Comparison of ENCODE assay signal across 24 mouse cellular contexts in the genomic region with DNA sequence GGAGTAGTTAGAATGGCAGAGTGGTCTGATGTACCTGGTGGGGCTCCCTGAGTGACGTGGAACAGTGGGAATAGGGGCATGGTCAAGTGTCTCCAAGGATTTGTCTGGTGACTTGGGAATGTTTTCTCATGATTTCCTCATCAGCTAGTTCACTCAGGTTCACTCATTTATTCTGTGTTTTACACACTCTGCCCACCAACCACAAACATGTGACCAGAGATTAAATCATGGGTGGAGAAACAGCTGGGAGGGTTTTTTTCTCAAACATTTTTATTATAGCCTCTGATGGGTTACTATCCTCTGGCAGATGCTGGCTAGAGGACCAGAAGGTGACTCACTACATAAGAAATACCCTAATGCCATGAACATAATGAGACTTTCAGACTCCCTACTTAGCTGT. TPM values are rescaled to one million over a fixed set of nuclear protein-coding genes. Genes with fewer than 3 reads are reported as not detected.
"Had no signal": no experiment of that assay in that cellular context is flagged by ENCODE, and none has a peak within 500 bp of the region (broad histone marks: within the 10 kb centered on the region; RNA-seq: fewer than 3 reads in every experiment).

No protein-coding gene starts in this region.

- ATAC-seq: midbrain, embryonic 16.5 days had no signal

- DNase-seq: lung, adult 18-20 months; lung, embryonic 14.5 days; lung, postnatal 10 days; lung, postnatal 4 days; midbrain, embryonic 14.5 days; right cerebral cortex, postnatal 14 days; thymus, adult 2 months; thymus, postnatal 25 days; thymus, postnatal 4 days had no signal

- H3K27me3 ChIP-seq: midbrain, embryonic 12.5 days; neural tube, embryonic 13.5 days; neural tube, embryonic 15.5 days; stomach, embryonic 15.5 days had no signal

- H3K27ac ChIP-seq: midbrain, embryonic 10.5 days; midbrain, embryonic 12.5 days; neural tube, embryonic 13.5 days; neural tube, embryonic 15.5 days; stomach, embryonic 15.5 days; stomach, postnatal 0 days had no signal

- H3K4me1 ChIP-seq: midbrain, embryonic 10.5 days; midbrain, embryonic 12.5 days; neural tube, embryonic 13.5 days; neural tube, embryonic 15.5 days; stomach, embryonic 15.5 days had no signal

- H3K36me3 ChIP-seq: midbrain, embryonic 10.5 days; midbrain, embryonic 12.5 days; neural tube, embryonic 13.5 days; neural tube, embryonic 15.5 days; stomach, embryonic 15.5 days had no signal

- H3K9me3 ChIP-seq: midbrain, embryonic 10.5 days; midbrain, embryonic 12.5 days; neural tube, embryonic 13.5 days; neural tube, embryonic 15.5 days; stomach, embryonic 15.5 days had no signal

- H3K9ac ChIP-seq: lung, embryonic 14.5 days; midbrain, embryonic 12.5 days; neural tube, embryonic 13.5 days; neural tube, embryonic 15.5 days; stomach, embryonic 15.5 days had no signal

- H3K4me3 ChIP-seq: midbrain, embryonic 10.5 days; midbrain, embryonic 12.5 days; neural tube, embryonic 13.5 days; neural tube, embryonic 15.5 days; stomach, embryonic 15.5 days had no signal

RNA-seq across cellular contexts. Expression of a gene that starts 8.5 kb away (rescaled TPM):
- total RNA-seq: megakaryocyte, adult 5-6 weeks; megakaryocyte-erythroid progenitor cell, adult 5-6 weeks had no signal
- polyA plus RNA-seq: liver, embryonic 16.5 days; lung, embryonic 14.5 days; lung, embryonic 16.5 days; midbrain, embryonic 10.5 days; midbrain, embryonic 12.5 days; midbrain, embryonic 14.5 days; midbrain, embryonic 16.5 days; neural tube, embryonic 11.5 days; neural tube, embryonic 13.5 days; neural tube, embryonic 15.5 days; spleen, adult 2 months; testis, adult 2 months; thymus, adult 2 months had no signal

RNA-seq across cellular contexts. Expression of a gene that starts 16.4 kb away (rescaled TPM):
- total RNA-seq: megakaryocyte, adult 5-6 weeks; megakaryocyte-erythroid progenitor cell, adult 5-6 weeks had no signal
- polyA plus RNA-seq: liver, embryonic 16.5 days; lung, embryonic 14.5 days; lung, embryonic 16.5 days; midbrain, embryonic 10.5 days; midbrain, embryonic 12.5 days; midbrain, embryonic 14.5 days; midbrain, embryonic 16.5 days; neural tube, embryonic 11.5 days; neural tube, embryonic 13.5 days; neural tube, embryonic 15.5 days; spleen, adult 2 months; stomach, embryonic 15.5 days; stomach, postnatal 0 days; testis, adult 2 months; urinary bladder, adult 2 months had no signal

RNA-seq across cellular contexts. Expression of a gene that starts 29.2 kb away (rescaled TPM):
- total RNA-seq: megakaryocyte, adult 5-6 weeks; megakaryocyte-erythroid progenitor cell, adult 5-6 weeks had no signal
- polyA plus RNA-seq: liver, embryonic 16.5 days; lung, embryonic 14.5 days; lung, embryonic 16.5 days; midbrain, embryonic 10.5 days; midbrain, embryonic 12.5 days; midbrain, embryonic 14.5 days; midbrain, embryonic 16.5 days; neural tube, embryonic 11.5 days; neural tube, embryonic 13.5 days; neural tube, embryonic 15.5 days; spleen, adult 2 months; stomach, embryonic 15.5 days; stomach, postnatal 0 days; testis, adult 2 months; urinary bladder, adult 2 months had no signal

RNA-seq across cellular contexts. Expression of a gene that starts 41.3 kb away (rescaled TPM):
- total RNA-seq: megakaryocyte, adult 5-6 weeks; megakaryocyte-erythroid progenitor cell, adult 5-6 weeks had no signal
- polyA plus RNA-seq: lung, embryonic 14.5 days; lung, embryonic 16.5 days; midbrain, embryonic 10.5 days; midbrain, embryonic 12.5 days; midbrain, embryonic 14.5 days; midbrain, embryonic 16.5 days; neural tube, embryonic 11.5 days; neural tube, embryonic 13.5 days; neural tube, embryonic 15.5 days; spleen, adult 2 months; testis, adult 2 months had no signal

RNA-seq across cellular contexts. Expression of a gene that starts 57.4 kb away (rescaled TPM):
- total RNA-seq: megakaryocyte, adult 5-6 weeks; megakaryocyte-erythroid progenitor cell, adult 5-6 weeks had no signal
- polyA plus RNA-seq: midbrain, embryonic 10.5 days; midbrain, embryonic 12.5 days; midbrain, embryonic 14.5 days; midbrain, embryonic 16.5 days; neural tube, embryonic 11.5 days; neural tube, embryonic 13.5 days; neural tube, embryonic 15.5 days had no signal
